Mouse (Mus musculus) olfactory bulb, adult 2 months (tissue): ENCODE results near the gene Esr1.

Experiments
- CTCF ChIP-seq: fragments of 200-500 bp; IDR thresholded peaks from 2 replicates; pipeline ENCODE4 v1.5.1; 2012; ENCODE audit warnings: low read depth, mild to moderate bottlenecking, low read length, moderate library complexity; ENCODE audit not compliant: insufficient read depth
- POLR2A ChIP-seq: fragments of 200-500 bp; IDR thresholded peaks from 2 replicates; pipeline ENCODE4 v1.6.1; 2012; ENCODE audit warnings: mild to moderate bottlenecking, low read depth, low read length, moderate library complexity; ENCODE audit not compliant: insufficient read depth

- TF ChIP-seq CTCF (no peak), POLR2A (no peak)
Measured at GRCm38 (mm10) chr10:4589576-4589975, 21.8 kb upstream of the Esr1 start.
